Mouse (Mus musculus): Measurements from ENCODE around the gene A630001G21Rik. TPM values are rescaled to one million over a fixed set of nuclear protein-coding genes. Genes with fewer than 3 reads are reported as not detected.

Gene A630001G21Rik
- total and polyA plus RNA-seq, 3 experiments: 0.86 to 2.3 (median 0.97) TPM

- DNase-seq: no peak
Observed at GRCm38 (mm10) chr1:85734511-85734910, 43.9 kb downstream of the A630001G21Rik start.

GRCm38 (mm10) chr1:85732581-85732980, 45.9 kb downstream of the A630001G21Rik start:
- no peak for DNase-seq

GRCm38 (mm10) chr1:85730471-85730870, 48.0 kb downstream of the A630001G21Rik start:
- no peak for DNase-seq

- no peak for DNase-seq
Observed at GRCm38 (mm10) chr1:85720220-85720893, 58.1 kb downstream of the A630001G21Rik start.

- DNase-seq: no peak
Observed at GRCm38 (mm10) chr1:85719049-85719448, 59.4 kb downstream of the A630001G21Rik start.

- no peak for DNase-seq
Observed at GRCm38 (mm10) chr1:85716447-85717027, 61.9 kb downstream of the A630001G21Rik start.

GRCm38 (mm10) chr1:85714501-85714900, 63.9 kb downstream of the A630001G21Rik start:
- DNase-seq: no peak

GRCm38 (mm10) chr1:85706754-85707153, 71.7 kb downstream of the A630001G21Rik start:
- DNase-seq: no peak

GRCm38 (mm10) chr1:85705552-85705951, 72.9 kb downstream of the A630001G21Rik start:
- DNase-seq: no peak

- DNase-seq: peak; percentile 76
Observed at GRCm38 (mm10) chr1:85703245-85704186, 74.9 kb downstream of the A630001G21Rik start.

- no peak for DNase-seq
Observed at GRCm38 (mm10) chr1:85702531-85702930, 75.9 kb downstream of the A630001G21Rik start.

- no peak for DNase-seq
Observed at GRCm38 (mm10) chr1:85697721-85698493, 80.5 kb downstream of the A630001G21Rik start.

- DNase-seq: no peak
Observed at GRCm38 (mm10) chr1:85695646-85696045, 82.8 kb downstream of the A630001G21Rik start.

GRCm38 (mm10) chr1:85693280-85693679, 85.2 kb downstream of the A630001G21Rik start:
- DNase-seq: no peak

GRCm38 (mm10) chr1:85692281-85692680, 86.2 kb downstream of the A630001G21Rik start:
- peak; percentile 76 for DNase-seq

GRCm38 (mm10) chr1:85690544-85690943, 87.9 kb downstream of the A630001G21Rik start:
- no peak for DNase-seq

GRCm38 (mm10) chr1:85687346-85687745, 91.1 kb downstream of the A630001G21Rik start:
- DNase-seq: no peak

- no peak for DNase-seq
Observed at GRCm38 (mm10) chr1:85686666-85687065, 91.8 kb downstream of the A630001G21Rik start.

GRCm38 (mm10) chr1:85680226-85680625, 98.2 kb downstream of the A630001G21Rik start:
- DNase-seq: peak; percentile 26
